Mouse (Mus musculus) liver, postnatal 0 days (tissue): ENCODE data around the gene Vmn2r48.
"Not testable (repeated sequence)": the region's sequence is repeated elsewhere in the genome, so short reads cannot be mapped to it uniquely, and the experiment has no call there.

ENCODE experiments used
- CTCF ChIP-seq: sonication (generic); IDR thresholded peaks from 2 replicates; pipeline ENCODE4 v1.5.1; 2016; ENCODE audit warnings: antibody characterized with exemption, low read depth
- EP300 ChIP-seq: IDR thresholded peaks from 2 replicates; pipeline ENCODE4 v1.6.1; 2016; ENCODE audit warnings: antibody characterized with exemption, low read depth, mild to moderate bottlenecking

DNA sequence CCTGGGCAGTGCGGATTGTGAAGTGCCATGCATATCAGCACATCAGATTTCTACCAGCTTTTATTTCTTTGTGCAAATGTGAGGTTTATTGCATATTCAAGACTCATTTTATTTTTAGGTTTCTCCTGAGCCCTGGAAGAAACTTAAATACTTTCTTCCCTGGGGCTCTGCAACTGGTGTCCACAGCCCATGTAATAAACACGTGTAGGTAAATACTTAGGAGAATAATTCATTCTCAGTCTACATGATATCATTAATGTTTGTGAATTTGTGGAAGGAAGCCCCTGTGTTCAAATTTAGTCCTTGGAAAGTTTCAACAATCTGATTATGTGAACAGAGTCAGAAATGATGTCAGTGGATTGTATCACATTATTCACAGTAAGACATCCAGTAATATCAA is 38.8 kb upstream of the Vmn2r48 start, which contains the start of gene Vmn2r49:
- TF ChIP-seq EP300, CTCF: not testable (repeated sequence)
